Mouse (Mus musculus): ENCODE results near the gene Appl2.

Appl2 gene

DNA sequence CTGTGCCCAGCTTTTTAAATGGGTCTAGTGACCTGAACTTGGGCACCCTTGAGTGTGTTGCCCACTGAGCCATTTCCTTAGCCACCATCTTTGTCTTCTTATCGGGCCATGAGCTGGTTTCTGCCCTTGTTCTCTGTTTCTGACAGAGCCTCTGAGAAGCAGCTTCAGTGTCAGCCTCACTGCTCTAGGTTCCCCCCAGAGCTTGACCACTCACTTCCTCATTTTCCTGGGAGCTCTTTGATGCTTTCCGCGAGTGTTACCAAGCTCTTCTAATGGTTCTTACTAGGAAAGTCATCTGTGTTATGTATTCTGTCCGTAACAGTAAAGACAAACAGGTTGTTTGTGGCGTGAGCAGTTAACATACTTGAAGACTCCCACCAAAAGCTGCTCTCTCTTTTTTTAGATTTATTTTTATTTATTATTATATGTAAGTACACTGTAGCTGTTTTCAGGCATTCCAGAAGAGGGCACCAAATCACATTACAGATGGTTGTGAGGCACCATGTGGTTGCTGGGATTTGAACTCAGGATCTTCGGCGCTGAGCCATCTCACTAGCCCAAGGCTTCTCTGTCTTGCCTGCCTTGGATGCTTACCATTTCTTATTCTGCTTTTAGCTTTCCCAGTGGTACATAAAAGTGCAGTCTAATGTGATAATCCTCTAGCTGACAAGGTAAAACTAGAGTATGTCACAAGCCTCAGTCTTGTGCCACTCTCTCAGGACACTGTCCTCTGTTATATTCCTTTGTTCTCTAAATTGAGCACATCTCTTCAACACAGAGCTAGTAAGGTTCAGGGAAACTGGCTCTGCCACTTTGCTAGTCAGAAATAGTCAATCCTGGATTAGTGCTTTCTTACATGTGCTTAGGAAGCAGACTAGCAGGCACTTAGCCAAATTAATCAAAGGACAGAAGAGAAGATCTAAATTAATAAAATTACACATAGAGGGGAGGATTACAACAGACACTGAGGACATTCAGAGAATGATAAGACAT, 82.8 kb downstream of the Appl2 start:
- no peak for DNase-seq (ENCODE audit: low spot score in 2 of 2)

DNA sequence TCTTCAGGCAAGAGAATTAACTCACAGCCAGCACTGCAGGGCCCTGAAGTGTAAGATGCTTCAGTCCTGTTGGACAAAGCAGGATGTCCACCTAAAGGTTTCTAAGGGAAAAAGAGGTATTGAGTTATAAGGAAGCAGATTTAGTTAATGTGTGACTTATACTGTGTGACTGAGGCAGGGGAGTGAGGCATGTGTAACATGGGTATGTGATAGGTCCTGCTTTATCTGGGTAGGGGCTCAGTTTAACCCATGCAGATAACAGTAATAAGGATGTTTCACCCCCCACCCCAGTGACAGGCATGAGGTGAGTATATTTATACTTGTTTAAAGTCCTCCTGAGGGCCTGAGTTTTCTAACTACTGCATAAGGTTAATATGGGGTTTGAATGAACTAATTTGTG, 85.5 kb downstream of the Appl2 start:
- DNase-seq (ENCODE audit: low spot score in 2 of 2) = no peak
